In the genomic region with DNA sequence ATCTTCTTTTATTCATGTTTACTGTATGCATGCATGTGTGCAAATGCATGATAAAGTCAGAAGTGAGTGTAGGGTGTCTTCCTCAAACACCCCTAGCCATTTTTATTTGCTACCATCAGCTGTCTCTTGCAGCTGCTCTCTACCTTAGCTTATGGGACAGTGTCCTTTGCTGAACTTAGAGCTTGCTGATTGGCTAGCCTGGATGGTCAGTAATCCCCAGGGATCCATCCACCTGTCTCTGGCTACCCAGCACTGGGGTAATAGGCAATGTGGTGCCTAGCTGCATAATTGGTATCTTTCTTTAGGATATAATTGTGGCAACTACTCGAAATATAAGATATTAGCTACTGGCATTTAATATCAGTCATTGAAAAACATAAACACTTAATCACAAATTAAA, we compare ENCODE assay signal across 27 mouse cellular contexts. TPM values are rescaled to one million over a fixed set of nuclear protein-coding genes. Genes with fewer than 3 reads are reported as not detected.
A peak's percentile ranks its signal among the peaks of the same experiment; 100 is the strongest.
DNase-seq lines count a peak whose midpoint lies in the region; ATAC-seq lines count a peak whose summit lies in the region.
"Had no signal": no experiment of that assay in that cellular context is flagged by ENCODE, and none has a peak within 500 bp of the region (broad histone marks: within the 10 kb centered on the region; RNA-seq: fewer than 3 reads in every experiment).

No protein-coding gene starts in this region.

- peaks cover 18% of the 10 kb centered on the region for H3K4me1 ChIP-seq in embryonic facial prominence, embryonic 14.5 days (ENCODE audit: control insufficient read depth, insufficient read depth, low read length)
- peaks cover 28% of the 10 kb centered on the region for H3K4me1 ChIP-seq in embryonic facial prominence, embryonic 10.5 days

- no peaks in the 10 kb centered on the region for H3K27me3 ChIP-seq in embryonic facial prominence, embryonic 14.5 days (replicated peaks; ENCODE audit: control insufficient read depth, insufficient read depth, low read length)
- no peaks in the 10 kb centered on the region for H3K27me3 ChIP-seq in embryonic facial prominence, embryonic 10.5 days (replicated peaks; ENCODE audit: low read depth, poor library complexity, severe bottlenecking)
- H3K27me3 ChIP-seq: CH12.LX; embryonic facial prominence, embryonic 13.5 days; forebrain, embryonic 13.5 days; forebrain, embryonic 15.5 days; Patski had no signal

- DNase-seq in embryonic facial prominence, embryonic 14.5 days (ENCODE audit: low spot score): peak; percentile 43
- no peak for DNase-seq in embryonic facial prominence, embryonic 10.5 days (ENCODE audit: low spot score)
- peak; percentile 81 for DNase-seq in heart, adult 11 months
- DNase-seq in heart, postnatal 25 days (ENCODE audit: low spot score): no peak
- peak; percentile 16 for DNase-seq in retina, postnatal 1 day
- DNase-seq in retina, embryonic 14.5 days (ENCODE audit: low spot score): no peak
- peak; percentile 46 for DNase-seq in skeletal muscle tissue, adult 2 months (ENCODE audit: low read depth, low spot score)
- DNase-seq in urinary bladder, postnatal 10 days (ENCODE audit: low spot score): no peak
- DNase-seq: adrenal gland, adult 8-10 months; adrenal gland, postnatal 14 days; adrenal gland, postnatal 36 days; B cell, adult 2 months; cerebellum, adult 11-12 months; cerebellum, adult 9-10 months; cerebellum, postnatal 25 days had no signal

- 71% methylated on average over 1 of the region's 1 CpGs for WGBS in embryonic facial prominence, embryonic 14.5 days
- WGBS in embryonic facial prominence, embryonic 10.5 days: 95% methylated on average over 1 of the region's 1 CpGs

- ATAC-seq in embryonic facial prominence, embryonic 14.5 days (ENCODE audit: low read depth): peak; percentile 12; the same call in 1 of the 2 replicates
- ATAC-seq: activated CD4-positive, CD25-positive, alpha-beta regulatory T cell, adult 4 months; CD4-positive, CD25-positive, alpha-beta regulatory T cell, adult 4 months; forebrain, embryonic 13.5 days; forebrain, embryonic 15.5 days; Patski had no signal

- H3K36me3 ChIP-seq in embryonic facial prominence, embryonic 14.5 days (ENCODE audit: control insufficient read depth, insufficient read depth, low read length): peaks cover 10% of the 10 kb centered on the region
- H3K36me3 ChIP-seq in embryonic facial prominence, embryonic 10.5 days (replicated peaks): peaks cover 38% of the 10 kb centered on the region

- H3K9me3 ChIP-seq in embryonic facial prominence, embryonic 14.5 days (ENCODE audit: control insufficient read depth, low read length): no peaks in the 10 kb centered on the region
- no peaks in the 10 kb centered on the region for H3K9me3 ChIP-seq in embryonic facial prominence, embryonic 10.5 days
- H3K9me3 ChIP-seq: embryonic facial prominence, embryonic 13.5 days; forebrain, embryonic 13.5 days; forebrain, embryonic 15.5 days; G1E had no signal

- no peak overlapping the region for H3K4me2 ChIP-seq in embryonic facial prominence, embryonic 14.5 days (ENCODE audit: low read depth, low read length)
- H3K4me2 ChIP-seq: embryonic facial prominence, embryonic 13.5 days; forebrain, embryonic 13.5 days; forebrain, embryonic 15.5 days had no signal

- intact Hi-C loops in heart, postnatal 25 days (cut with DNase I): no loop called here

- H3K9ac ChIP-seq in embryonic facial prominence, embryonic 14.5 days (ENCODE audit: low read depth, low read length): no peak overlapping the region
- H3K9ac ChIP-seq: embryonic facial prominence, embryonic 13.5 days; forebrain, embryonic 13.5 days; forebrain, embryonic 15.5 days had no signal

- no peak overlapping the region for H3K4me3 ChIP-seq in embryonic facial prominence, embryonic 14.5 days (ENCODE audit: low read depth, low read length)
- H3K4me3 ChIP-seq in embryonic facial prominence, embryonic 10.5 days: no peak overlapping the region
- H3K4me3 ChIP-seq: embryonic facial prominence, embryonic 13.5 days; forebrain, embryonic 13.5 days; forebrain, embryonic 15.5 days had no signal

- H3K27ac ChIP-seq in embryonic facial prominence, embryonic 14.5 days (replicated peaks; ENCODE audit: low read depth, low read length): no peak overlapping the region
- no peak overlapping the region for H3K27ac ChIP-seq in embryonic facial prominence, embryonic 10.5 days (replicated peaks)
- H3K27ac ChIP-seq: embryonic facial prominence, embryonic 13.5 days; forebrain, embryonic 13.5 days; forebrain, embryonic 15.5 days had no signal

RNA-seq across cellular contexts. Expression of a gene that starts 9.1 kb away (rescaled TPM):
- polyA plus RNA-seq in embryonic facial prominence, embryonic 14.5 days (2014; fragmentation: Nextera tagmentation; extraction: Ambion mirVana): 88.8 and 91.4 TPM in 2 replicates
- polyA plus RNA-seq in embryonic facial prominence, embryonic 10.5 days (2016; fragmentation: Nextera tagmentation; extraction: Ambion mirVana): 104 and 117 TPM in 2 replicates
- total RNA-seq in heart, postnatal 25 days (2021): 10 to 100 TPM; 31.4 to 37.7 TPM

RNA-seq across cellular contexts. Expression of a gene that starts 15.1 kb away (rescaled TPM):
- 24.0 and 28.4 TPM in 2 replicates for polyA plus RNA-seq in embryonic facial prominence, embryonic 14.5 days (2014; fragmentation: Nextera tagmentation; extraction: Ambion mirVana)
- 14.8 and 15.3 TPM in 2 replicates for polyA plus RNA-seq in embryonic facial prominence, embryonic 10.5 days (2016; fragmentation: Nextera tagmentation; extraction: Ambion mirVana)
- total RNA-seq in heart, postnatal 25 days (2021): 100 to 1,000 TPM; 263 to 280 TPM

RNA-seq across cellular contexts. Expression of a gene that starts 31.1 kb away (rescaled TPM):
- polyA plus RNA-seq in embryonic facial prominence, embryonic 14.5 days (2014; fragmentation: Nextera tagmentation; extraction: Ambion mirVana): 0.38 TPM in 1 of 2 replicates, not detected in the other
- 0.39 TPM in 1 of 2 replicates, not detected in the other for polyA plus RNA-seq in embryonic facial prominence, embryonic 10.5 days (2016; fragmentation: Nextera tagmentation; extraction: Ambion mirVana)
- not detected for total RNA-seq in heart, postnatal 25 days (2021)
- total RNA-seq: adrenal gland, adult 18-20 months; adrenal gland, adult 8-10 months; adrenal gland, postnatal 14 days; adrenal gland, postnatal 36 days; G1E had no signal
- polyA plus RNA-seq: cerebellum, adult 2 months; cortical plate, adult 2 months; embryonic facial prominence, embryonic 11.5 days; forebrain, embryonic 13.5 days; G1E; Patski had no signal

Comparison
In these comparisons a context has a peak if more than half of its experiments do, and no peak if none do; other contexts are left out.
1. DNase-seq: peak in embryonic facial prominence, embryonic 14.5 days (single experiment), heart, adult 11 months (single experiment), retina, postnatal 1 day (single experiment) and skeletal muscle tissue, adult 2 months (single experiment); none in embryonic facial prominence, embryonic 10.5 days (single experiment), heart, postnatal 25 days (single experiment), retina, embryonic 14.5 days (single experiment) and urinary bladder, postnatal 10 days (single experiment).